Mouse (Mus musculus): ENCODE measurements at regions not wholly inside any gene's neighbourhood (a gene's known extent, or its start where the extent isn't known, plus 50 kb on each side); places are given as distances from the start of the nearest gene placed in this dataset.

GRCm38 (mm10) chr8:86428998-86429651, 151.4 kb downstream of the Abcc12 start:
- DNase-seq (ENCODE audit: low read depth, low spot score), result no peak

- DNase-seq (ENCODE audit: low read depth, low spot score), result no peak
Observed at GRCm38 (mm10) chr8:86428131-86428530, 152.4 kb downstream of the Abcc12 start.

GRCm38 (mm10) chr8:86426056-86426455, 154.4 kb downstream of the Abcc12 start:
- DNase-seq (ENCODE audit: low read depth, low spot score), result no peak

- no peak for DNase-seq (ENCODE audit: low read depth, low spot score)
Observed at GRCm38 (mm10) chr8:86425382-86425781, 155.1 kb downstream of the Abcc12 start.

GRCm38 (mm10) chr8:86419059-86419651, 161.3 kb downstream of the Abcc12 start:
- no peak for DNase-seq (ENCODE audit: low read depth, low spot score)

- DNase-seq (ENCODE audit: low read depth, low spot score), result no peak
Observed at GRCm38 (mm10) chr8:86418414-86418981, 162.0 kb downstream of the Abcc12 start.

- DNase-seq (ENCODE audit: low read depth, low spot score), result no peak
Observed at GRCm38 (mm10) chr8:86415208-86415607, 165.3 kb downstream of the Abcc12 start.

- DNase-seq (ENCODE audit: low read depth, low spot score), result no peak
Observed at GRCm38 (mm10) chr8:86411232-86411631, 169.3 kb downstream of the Abcc12 start.

GRCm38 (mm10) chr8:86406196-86406595, 174.3 kb downstream of the Abcc12 start:
- no peak for DNase-seq (ENCODE audit: low read depth, low spot score)

GRCm38 (mm10) chr8:86403434-86403833, 177.1 kb downstream of the Abcc12 start:
- DNase-seq (ENCODE audit: low read depth, low spot score), result no peak

- DNase-seq (ENCODE audit: low read depth, low spot score), result no peak
Observed at GRCm38 (mm10) chr8:86401946-86402345, 178.5 kb downstream of the Abcc12 start.

- DNase-seq (ENCODE audit: low read depth, low spot score), result no peak
Observed at GRCm38 (mm10) chr8:86395121-86395520, 185.4 kb downstream of the Abcc12 start.

GRCm38 (mm10) chr8:86393835-86394234, 186.7 kb downstream of the Abcc12 start:
- no peak for DNase-seq (ENCODE audit: low read depth, low spot score)

- no peak for DNase-seq (ENCODE audit: low read depth, low spot score)
Observed at GRCm38 (mm10) chr8:86393374-86393773, 187.1 kb downstream of the Abcc12 start.

- no peak for DNase-seq (ENCODE audit: low read depth, low spot score)
Observed at GRCm38 (mm10) chr8:86390715-86391114, 189.8 kb downstream of the Abcc12 start.

GRCm38 (mm10) chr8:86389690-86390671, 190.5 kb downstream of the Abcc12 start:
- no peak for DNase-seq (ENCODE audit: low read depth, low spot score)

- no peak for DNase-seq (ENCODE audit: low read depth, low spot score)
Observed at GRCm38 (mm10) chr8:86385236-86385635, 195.2 kb downstream of the Abcc12 start.

- DNase-seq (ENCODE audit: low read depth, low spot score), result no peak
Observed at GRCm38 (mm10) chr8:86381977-86382376, 198.5 kb downstream of the Abcc12 start.

- no peak for DNase-seq (ENCODE audit: low read depth, low spot score)
Observed at GRCm38 (mm10) chr8:86368062-86368461, 212.4 kb downstream of the Abcc12 start.

GRCm38 (mm10) chr8:86366636-86367035, 213.8 kb downstream of the Abcc12 start:
- no peak for DNase-seq (ENCODE audit: low read depth, low spot score)

GRCm38 (mm10) chr8:86365726-86366125, 214.8 kb downstream of the Abcc12 start:
- DNase-seq (ENCODE audit: low read depth, low spot score), result no peak

GRCm38 (mm10) chr8:86364898-86365297, 215.6 kb downstream of the Abcc12 start:
- DNase-seq (ENCODE audit: low read depth, low spot score), result no peak

Measured in skeletal muscle tissue, adult 2 months (tissue).